Mouse (Mus musculus) kidney, adult 9 months (tissue): ENCODE results near the gene Snrnp35.
A peak's percentile ranks its signal among the peaks of the same experiment; 100 is the strongest.
"Not testable (repeated sequence)": the region's sequence is repeated elsewhere in the genome, so short reads cannot be mapped to it uniquely, and the experiment has no call there.

ENCODE experiments used
- DNase-seq: peaks from one replicate; pipeline ENCODE4 v3.0.0; 2022

Gene Snrnp35

DNA sequence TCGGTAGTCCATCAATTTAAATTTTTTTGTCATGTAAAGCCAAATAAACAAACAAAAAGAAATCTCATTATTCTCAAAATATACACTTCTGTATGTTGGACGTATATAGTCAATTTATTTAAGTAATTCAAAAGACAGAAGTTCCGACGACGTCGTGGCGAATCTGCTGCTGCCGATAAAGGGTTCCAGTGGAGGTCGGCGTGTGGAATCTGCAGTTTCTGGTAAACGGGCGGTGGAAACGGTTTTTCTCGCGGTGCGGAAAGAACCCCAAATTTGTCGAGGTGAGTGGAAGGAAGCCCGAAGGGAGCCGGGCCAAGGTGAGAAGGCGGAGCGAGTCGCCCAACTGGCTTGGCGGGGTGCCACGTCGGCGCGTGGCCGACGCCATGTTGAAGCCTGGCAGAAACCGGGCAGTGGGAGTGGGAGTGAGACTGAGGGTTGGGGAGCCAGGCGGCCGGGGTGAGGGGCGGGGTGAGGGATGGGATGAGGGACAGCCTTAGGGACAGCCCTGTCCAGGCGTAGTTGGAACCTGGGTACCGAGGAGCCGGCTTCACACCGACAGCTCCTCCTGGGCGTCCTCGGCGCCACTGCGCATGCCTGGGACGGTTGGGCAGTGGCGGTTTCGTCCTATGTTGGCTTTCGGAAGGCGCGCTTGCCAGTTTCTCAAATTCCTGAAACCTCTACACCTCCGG, at the start of gene Snrnp35:
TSS of gene Snrnp35 (plus strand) at position 169 of the 689 bp plus-strand sequence.
- peak; percentile 93 for DNase-seq

DNA sequence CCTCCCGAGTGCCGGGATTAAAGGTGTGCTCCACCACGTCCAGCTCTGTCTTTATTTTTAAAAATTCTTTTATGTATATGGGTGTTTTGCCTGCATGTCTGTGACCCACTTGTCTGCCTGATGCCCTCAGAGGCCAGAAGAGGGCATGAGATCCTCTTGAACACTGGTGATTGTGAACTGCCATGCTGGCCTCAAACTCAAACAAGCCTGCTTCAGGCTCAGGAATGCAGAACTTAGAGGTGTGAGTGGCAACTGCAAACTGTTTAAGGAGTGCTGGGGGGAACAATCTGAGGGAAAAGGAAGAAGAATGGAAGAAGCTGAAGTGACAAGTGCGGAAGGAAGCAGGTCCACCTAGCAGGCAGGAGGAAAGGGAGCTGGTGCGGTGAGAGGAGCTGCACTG, 44.7 kb upstream of the Snrnp35 start:
- DNase-seq: peak; percentile 64

DNA sequence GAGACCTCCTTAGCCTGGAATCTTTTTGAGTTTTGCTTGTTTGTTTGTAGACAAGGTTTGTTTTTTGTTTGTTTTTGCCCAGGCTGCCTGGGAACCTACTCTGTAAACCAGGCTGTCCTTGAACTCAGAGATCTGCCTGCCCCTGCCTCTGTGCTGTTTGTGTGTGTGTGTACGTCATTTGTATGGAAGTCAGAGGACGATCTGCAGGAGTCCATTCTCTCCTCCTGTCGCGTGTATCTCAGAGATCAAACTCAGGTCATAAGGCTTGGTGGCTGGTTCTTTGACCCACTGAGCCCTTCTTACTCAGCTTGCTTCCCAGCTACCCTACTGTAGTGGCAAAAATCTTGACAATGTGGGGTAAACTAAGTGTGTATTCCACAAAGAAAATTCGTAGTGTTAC, 44.2 kb upstream of the Snrnp35 start:
- peak; percentile 15 for DNase-seq

DNA sequence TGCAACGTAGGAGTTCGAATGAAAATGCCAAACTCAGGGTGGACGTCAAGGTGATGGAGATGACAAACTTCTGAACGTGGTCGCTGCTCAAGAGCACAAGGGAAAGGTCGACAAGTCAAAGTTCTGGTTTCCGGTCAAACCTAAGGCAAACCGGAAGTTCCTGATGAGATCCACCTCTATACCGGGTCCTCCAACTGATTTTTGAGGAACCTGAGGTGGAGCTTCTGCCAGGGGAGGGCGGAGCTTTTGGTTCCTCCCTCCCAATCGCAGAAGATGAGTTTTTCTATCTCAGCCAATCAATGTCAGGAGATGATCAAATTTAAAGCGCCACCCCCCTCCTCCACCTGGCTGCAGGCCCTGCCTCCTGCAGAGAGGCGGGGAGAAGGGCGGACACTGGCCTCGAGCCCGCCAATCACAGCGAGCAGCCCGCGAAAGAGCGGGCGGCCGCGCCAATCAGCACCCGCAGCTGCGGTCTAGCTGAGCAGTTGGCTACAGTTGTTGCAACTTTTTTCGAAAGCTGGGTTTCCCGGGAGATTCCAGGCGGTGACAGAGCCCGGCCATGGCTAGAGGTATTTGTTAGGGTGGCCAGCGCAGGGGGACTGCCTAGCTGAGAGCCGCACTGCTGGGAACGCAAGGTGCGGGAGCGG, 43.4 kb upstream of the Snrnp35 start, which contains the start of gene Kmt5a:
TSS of gene Kmt5a (plus strand) at position 484 of the 647 bp plus-strand sequence.
- peak; percentile 99 for DNase-seq

DNA sequence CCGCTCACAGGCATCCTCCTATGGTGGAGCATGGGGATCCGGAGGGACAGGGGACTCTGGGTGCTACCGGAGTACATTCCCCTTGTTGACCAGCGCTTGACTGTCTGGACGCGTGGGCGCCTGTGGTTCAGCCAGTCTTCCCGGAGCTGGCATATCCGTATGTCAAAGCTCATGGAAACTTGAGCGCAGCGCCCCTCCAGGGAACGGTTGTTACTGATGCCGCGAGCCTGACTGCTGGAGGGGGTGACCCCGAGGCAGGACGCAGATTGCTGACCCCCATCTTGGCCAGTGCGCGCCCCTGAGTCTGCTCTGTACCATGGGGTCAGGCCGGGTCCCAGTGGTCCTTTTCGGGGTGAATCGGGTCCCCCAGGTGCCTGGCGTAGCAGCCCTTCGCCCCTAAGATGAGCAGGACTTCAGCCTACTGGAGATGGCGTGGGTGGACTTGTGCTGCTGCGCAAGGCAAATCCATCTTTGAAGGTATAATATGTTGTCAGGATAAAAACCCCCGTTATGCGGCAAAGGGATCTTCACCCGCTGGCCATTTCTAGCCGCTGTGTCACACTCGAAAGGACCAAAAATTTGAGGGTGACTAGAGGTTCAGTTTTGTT, 42.7 kb upstream of the Snrnp35 start:
- DNase-seq: no peak

DNA sequence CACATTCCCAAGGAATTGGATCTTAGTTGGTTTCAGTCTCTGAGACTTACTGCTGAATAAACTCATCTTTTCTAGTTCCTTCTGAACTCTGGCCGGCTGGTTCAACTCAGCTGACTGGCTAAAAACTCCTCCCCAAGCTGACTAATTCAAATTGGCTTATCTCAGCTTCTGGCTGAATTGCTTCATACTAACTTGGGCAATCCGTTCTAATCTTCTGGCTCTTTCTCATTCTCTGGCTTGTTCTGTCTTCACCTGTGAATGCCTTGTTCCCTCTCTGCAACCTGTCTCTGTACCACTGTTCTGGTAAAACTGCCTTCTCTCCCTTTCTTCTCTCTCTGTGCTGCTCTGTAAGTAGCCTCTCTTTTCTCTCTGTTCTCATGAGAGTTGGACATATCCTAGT, 40.3 kb upstream of the Snrnp35 start:
- no peak for DNase-seq

DNA sequence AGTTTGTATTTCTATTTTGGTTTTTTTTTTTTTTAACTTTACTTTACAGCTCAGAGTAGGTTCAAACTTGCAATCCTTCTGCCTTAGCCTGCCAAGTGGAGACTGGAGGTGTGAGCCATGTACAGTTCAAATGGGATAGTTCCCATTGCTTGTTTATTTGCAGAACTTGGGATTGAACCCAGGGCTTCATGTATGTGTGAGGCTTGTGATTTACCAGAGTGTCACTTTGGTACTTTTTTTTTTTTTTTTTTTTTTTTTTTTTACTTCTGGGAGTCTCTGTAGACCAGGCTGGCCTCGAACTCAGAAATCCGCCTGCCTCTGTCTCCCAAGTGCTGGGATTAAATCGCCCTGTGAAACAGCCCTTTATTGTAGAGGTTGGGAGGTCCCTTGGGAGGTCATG, 38.7 kb upstream of the Snrnp35 start:
- DNase-seq: no peak

DNA sequence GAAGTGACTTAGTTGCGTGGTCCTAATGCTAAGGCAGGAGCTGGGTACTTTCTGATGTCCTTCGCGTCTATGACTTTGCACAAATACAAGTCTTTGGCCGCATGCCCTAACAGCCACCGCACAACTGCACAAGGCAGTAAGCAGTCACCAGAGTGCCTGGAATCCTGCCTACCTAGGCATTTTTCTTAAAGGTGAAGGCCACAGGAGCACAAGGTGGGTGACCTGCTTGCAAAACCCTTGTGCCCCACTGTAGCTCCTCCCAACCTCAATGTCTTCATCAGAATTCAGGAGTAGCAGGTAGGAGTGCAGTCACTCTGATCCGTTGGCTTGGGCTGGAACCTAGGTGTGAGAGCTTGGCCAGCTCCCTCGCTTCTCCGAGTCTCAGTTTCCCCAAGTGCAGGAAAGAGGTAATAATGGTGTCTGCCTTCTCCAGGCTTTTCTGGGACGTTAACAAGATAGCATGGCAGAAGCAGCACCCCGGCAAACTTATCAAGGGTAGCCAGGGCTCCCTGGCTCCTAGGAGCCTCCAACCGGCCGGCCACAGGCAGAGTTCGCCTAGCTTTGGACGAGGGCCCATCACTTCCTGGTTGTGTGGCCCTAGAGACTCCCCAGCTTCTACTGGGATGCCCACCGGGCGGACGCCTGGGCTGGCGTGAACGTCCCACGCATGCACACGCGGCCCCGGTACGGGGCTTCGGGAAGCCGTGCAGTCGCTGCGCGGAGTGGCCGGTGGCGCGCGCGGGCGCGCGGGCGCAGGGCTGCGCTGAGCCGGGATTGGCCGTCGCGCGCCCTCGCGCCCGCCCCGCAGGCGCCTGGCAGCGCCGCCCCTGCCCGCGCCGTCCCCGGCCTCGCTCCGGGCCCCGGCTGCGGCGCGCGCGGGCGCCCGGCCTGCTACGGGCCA, 38.0 kb upstream of the Snrnp35 start:
- peak; percentile 87 for DNase-seq

DNA sequence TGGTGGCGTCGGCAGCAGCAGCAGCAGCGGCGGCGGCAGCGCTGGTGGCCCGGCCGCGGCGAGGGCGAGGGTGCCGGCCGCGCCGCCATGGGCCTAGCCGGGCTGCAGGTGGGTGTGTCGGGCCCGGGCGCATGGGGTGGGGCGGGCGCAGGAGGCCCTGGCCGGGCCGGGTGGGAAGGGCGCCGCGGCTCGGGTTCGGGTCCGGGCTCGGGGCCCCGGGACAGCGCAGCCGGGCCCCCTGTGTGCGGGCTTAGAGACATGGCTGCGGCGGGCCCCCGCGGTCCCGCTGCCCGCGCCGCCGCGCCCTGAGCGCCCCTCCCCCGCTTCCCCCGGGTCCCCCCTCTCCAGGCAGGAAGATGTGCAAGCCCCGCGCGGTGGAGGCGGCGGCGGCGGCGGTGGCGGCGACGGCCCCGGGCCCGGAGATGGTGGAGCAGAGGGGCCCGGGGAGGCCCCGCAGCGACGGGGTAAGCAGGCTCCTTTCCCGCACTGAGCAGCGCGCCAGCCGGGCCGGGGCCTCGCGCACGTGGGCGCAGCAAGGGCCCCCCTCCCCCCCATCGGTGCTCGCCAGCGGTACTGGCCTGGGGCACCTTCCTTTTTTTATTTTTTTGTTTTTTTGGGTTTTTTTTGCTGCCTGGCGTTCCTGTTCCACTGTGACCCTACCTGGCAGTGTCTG, 37.2 kb upstream of the Snrnp35 start:
- no peak for DNase-seq

DNA sequence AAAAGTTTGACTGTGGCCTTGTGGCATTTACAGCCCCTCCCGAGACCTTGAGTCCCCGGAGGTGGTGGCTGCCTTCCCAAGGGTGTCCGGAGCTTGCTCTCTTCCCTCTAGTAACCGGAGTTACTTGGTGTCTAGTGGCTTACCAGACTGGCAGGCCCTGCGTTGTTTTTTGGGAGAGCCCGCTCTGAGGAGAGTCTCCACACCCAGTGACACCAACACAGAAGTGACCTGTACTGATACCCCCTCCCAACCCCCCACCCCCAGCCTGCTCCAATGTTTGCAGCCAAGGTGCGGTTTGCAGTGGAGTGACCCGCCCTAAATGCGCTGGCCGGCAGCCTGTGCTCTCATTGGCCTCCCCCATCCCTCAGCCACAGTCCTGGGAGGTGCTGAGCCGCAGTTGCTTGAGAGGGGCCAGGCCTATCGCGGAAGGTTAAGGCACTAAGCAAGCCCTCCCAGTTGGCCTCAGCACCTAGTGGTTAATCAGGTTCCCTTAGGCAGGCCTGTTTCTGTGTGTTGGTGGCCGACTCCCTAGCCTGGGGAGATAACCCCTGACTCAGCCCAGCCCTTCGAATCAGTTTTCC, 36.5 kb upstream of the Snrnp35 start:
- DNase-seq: peak; percentile 76

DNA sequence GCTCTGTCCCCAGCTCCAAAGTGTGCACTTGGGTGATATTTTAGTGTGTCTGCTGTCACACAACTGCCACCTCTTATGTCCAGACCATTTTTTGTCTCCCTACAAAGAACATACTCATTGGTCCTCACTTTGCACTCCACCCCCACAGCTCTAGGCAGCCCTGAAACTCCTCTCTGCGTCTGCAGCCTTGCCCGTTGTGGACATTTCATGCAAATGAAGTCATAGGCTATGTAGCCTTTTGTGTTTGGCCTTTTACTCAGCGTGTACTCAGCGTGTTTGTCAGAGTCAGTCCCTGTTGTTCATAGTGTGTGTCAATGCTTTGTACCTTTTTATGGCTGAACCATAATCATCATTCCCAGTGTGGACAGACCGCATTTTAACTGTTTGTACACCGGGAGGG, 33.4 kb upstream of the Snrnp35 start:
- no peak for DNase-seq

DNA sequence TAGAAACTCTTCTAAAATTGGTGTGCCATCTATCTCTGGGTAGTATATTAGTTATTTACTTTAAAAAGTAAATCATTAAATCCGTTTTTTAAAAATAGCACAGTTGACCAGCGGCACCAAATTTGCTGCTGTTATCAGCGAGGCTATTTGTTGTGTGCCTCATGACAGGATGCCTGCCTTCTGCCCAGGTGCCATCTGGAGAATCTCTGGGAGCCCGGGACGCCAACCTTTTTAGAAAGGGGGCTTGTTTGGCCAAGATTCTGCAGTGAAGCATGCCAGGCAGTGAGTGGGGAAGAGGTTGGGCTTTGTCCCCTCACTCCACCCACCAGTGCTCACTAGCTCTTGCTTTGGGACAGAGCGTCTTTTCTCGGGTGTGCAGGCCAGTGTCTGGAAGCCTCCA, 32.9 kb upstream of the Snrnp35 start:
- peak; percentile 66 for DNase-seq

DNA sequence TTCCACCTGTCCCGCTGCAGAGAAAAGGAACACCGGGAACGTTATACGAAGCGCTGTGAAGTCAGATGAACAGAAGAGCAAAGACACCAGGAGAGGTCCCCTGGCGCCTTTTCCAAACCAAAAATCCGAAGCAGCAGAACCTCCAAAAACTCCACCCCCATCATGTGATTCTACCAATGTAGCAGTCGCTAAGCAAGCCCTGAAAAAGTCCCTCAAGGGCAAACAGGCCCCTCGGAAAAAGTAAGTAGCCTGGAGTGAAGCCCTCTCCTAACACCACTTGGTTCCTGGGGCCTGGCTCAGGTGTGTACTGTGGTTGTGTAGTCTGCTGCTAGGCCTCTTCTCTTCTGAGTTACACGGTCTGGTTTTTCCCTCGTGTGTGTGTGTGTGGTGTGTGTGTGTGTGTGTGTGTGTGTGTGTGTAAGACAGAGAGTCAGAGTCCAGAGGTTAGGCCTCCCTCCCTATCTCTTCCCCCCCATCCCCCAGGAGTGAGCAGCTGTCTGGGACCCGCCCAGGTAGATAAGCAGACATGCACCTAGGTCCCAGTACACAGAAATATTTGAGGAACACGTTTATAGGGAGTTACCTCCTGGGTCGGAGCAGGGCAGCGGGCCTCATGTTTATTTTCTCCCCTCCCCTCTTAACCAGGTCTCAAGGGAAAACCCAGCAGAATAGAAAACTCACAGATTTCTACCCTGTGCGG, 32.1 kb upstream of the Snrnp35 start:
- peak; percentile 67 for DNase-seq

DNA sequence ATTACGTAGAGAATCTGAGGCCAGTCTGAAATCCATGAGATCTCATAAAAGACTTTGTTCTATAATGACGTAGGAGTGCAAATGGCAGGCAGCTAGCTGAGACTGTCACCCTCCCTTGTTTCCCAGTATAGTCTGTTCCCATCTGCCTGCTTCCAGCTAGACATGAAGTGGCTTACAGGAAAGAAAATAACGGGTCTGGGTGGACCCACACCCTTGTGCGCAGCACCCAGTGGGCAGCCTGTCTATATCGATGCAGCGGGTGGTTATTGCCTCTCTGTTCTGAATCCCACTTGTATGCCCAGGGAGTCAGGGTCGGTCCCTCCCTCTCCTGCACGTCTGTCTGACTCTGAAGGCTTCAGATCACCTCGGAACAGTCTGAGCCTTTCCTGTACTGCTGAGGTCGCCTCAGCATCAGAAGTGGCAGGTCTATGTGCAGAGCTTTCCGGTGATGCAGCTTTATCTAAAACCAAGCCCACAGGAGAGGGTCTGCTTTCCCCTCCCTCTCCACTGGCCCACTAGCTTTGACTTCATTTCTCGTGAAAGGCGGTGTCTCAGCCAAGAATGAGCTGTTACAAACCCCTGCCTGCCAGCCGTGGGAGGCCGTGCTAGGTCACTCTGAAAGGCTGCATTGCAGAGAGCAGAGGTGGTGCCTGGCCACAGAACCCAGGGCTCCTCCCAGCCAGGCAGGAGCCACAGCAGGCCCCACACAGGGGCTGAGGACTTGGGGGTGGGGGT, 30.3 kb upstream of the Snrnp35 start:
- peak; percentile 79 for DNase-seq

DNA sequence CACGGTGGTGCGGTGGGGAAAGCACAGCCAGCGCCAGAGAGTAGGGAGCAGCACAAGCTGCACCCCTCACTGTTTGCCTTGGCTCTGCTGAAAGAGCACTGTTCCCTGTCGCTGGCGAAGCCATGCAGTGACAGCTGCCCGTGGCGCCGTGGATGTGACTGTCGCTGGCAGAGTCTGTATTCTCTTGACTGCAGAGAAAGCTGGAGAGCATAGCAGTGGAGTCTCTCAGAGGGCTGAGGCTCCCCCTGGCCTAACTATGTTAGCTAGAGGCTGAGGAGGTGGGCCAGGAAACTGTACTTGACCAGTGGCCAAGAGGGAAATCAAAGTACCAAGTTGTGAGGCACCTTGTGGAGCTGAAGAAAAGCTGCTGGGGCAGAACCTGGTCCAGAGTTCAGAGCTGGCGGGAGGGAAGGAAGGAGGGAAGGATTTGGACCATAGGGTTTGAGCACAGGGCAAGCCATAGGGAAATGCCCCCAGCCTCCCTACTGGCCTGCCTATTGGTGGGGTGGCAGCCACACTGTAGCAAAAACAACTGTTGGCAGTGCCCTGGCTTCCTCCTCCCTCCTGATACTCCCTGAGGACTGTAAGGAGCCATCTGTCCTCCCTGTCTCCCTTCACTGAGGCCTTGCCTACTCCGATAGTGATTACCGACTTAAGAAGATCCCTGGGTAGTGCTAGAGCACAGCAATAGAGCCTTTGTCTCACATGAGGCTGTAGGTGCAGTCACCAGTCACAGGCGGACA, 29.4 kb upstream of the Snrnp35 start:
- DNase-seq: peak; percentile 89

DNA sequence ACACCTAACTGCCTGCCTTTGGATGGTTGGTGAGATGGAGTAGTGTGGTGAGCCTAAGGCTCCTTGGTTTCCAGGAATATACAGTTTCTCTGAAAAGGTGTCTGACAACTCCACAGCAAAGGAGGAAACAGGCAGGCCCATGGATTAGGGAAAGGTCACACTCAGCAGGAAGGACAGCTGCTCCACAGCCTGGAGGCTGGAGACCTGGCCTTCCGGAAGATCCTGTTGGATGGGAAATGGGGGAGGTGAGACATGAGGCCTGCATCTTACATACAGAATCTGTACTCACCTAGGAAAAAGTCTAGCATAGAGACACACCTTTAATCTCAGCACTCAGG, 28.9 kb upstream of the Snrnp35 start:
- DNase-seq: no peak

DNA sequence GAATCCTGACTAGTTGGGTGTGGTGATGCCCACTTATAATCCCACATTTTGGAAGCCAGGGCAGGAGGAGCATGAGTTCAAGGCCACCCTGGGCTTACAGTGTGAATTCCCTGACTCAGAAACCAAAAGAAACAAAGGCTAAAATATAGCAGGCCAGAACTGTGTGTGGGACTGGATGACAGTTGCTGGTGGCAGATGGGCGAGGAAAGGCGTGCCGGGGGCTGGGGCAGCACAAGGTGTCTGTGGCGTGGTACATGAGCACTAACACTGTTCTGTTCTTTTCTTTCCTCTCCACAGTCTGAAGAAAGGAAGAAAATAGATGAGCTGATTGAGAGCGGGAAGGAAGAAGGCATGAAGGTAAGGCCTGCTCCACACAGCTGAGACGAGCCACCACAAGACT, 26.2 kb upstream of the Snrnp35 start:
- DNase-seq: no peak

DNA sequence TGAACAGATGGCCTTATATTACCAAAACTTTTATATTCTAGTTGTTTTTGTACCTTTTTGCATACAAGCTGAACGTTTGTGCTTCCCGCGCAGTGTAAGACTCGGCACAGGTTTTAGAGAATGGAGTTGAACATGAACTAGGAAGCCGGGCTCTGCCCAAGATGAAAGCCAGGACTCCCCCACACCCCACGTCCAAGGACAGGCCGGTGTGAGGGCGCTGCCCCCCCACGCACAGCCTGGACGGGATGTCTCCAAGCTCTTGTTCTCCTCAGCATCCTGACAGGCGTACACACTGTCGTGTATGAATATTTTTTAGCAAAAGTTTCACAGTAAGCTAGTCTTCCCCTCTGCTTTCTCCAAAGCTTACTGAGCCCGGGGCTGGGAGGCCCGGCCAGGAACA, 22.0 kb upstream of the Snrnp35 start:
- DNase-seq: not testable (repeated sequence)

DNA sequence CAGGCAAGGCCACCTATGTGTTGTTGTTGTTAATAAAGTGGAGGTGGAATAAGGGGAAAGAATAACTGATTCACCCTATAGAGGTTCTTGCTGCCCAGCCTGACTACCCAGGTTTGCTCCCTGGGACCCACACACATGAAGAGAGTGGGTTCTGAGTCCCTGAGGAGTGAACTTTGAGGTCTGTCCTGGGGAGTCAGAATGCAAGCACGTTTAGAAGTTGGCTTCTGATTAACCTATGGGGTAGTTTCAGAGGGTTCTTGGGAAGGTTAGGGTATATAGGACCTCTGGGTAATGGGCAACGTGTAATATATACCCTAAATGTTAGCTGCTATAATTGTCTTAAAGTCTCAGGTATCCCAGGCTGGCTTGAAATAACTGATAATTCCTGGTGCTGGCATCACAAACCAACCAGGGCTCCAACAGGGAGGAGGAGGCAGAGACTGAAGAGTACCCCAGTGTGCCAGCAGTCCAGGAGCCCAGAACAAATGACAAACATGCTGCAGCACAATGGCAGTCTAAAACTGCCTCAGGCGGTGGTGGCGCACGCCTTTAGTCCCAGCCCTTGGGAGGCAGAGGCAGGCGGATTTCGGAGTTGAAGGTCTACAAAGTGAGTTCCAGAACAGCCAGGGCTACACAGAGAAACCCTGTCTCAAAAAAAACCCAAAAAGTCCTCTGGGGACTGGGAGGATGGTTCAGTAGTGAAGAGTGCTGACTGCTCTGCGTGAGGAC, 20.5 kb upstream of the Snrnp35 start:
- no peak for DNase-seq

DNA sequence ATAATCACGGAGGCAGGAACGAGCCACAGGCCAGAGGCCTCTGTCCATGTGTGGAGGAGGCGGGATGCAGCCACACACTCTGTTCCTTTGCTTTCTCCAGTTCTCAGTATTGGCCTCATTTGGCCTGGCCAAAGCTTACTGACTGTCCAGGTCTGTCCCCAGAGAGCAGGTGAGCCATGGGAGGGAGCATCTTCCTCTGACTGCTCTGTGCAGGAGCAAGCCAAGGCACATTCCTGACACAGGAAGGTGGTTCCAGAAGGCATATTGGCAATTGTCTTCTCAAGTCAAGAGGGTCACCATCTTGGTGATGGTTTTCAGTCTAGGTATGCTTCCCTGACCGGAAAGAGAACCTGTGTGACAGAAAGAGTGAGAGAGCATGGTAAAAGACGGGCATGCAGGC, 19.5 kb upstream of the Snrnp35 start:
- DNase-seq: no peak
